Mouse (Mus musculus) embryonic facial prominence, embryonic 11.5 days (tissue): ENCODE results near the gene Hoxa6. TPM values are rescaled to one million over a fixed set of nuclear protein-coding genes. Genes with fewer than 3 reads are reported as not detected.
A peak's percentile ranks its signal among the peaks of the same experiment; 100 is the strongest.

Experiments
- ATAC-seq: fragments of 200-750 bp; cut with Nextera tagmentation; replicated peaks from 2 replicates; pipeline ENCODE4 v1.8.0; 2017; ENCODE audit warnings: low read depth; ENCODE audit not compliant: insufficient number of reproducible peaks, low FRiP score, low TSS enrichment
- DNase-seq: peaks from one replicate; pipeline ENCODE4 v3.0.0-alpha.2; 2015; ENCODE audit warnings: low spot score
- H3K27ac ChIP-seq: fragments of 300-500 bp; sonication (generic); replicated peaks from 2 replicates; pipeline ENCODE4 v1.5.1; 2014; ENCODE audit warnings: mild to moderate bottlenecking, low read depth, low read length, control low read depth
- H3K27me3 ChIP-seq: fragments of 300-500 bp; sonication (generic); 2 replicates; pipeline ENCODE4 v1.6.1; 2014; ENCODE audit warnings: mild to moderate bottlenecking, low read length, moderate library complexity, mixed read lengths; ENCODE audit not compliant: control insufficient read depth, insufficient read depth
- H3K36me3 ChIP-seq: fragments of 300-500 bp; sonication (generic); replicated peaks from 2 replicates; pipeline ENCODE4 v1.6.1; 2014; ENCODE audit warnings: low read depth, mild to moderate bottlenecking, low read length, moderate library complexity, mixed read lengths; ENCODE audit not compliant: control insufficient read depth, insufficient read depth
- H3K4me1 ChIP-seq: fragments of 300-500 bp; sonication (generic); 2 replicates; pipeline ENCODE4 v1.6.1; 2014; ENCODE audit warnings: low read length, mixed read lengths; ENCODE audit not compliant: control insufficient read depth, insufficient read depth
- H3K4me2 ChIP-seq: fragments of 300-500 bp; sonication (generic); 2 replicates; pipeline ENCODE4 v1.6.1; 2014; ENCODE audit warnings: low read depth, mild to moderate bottlenecking, control low read depth, low read length, moderate library complexity
- H3K4me3 ChIP-seq: fragments of 300-500 bp; sonication (generic); 2 replicates; pipeline ENCODE4 v1.5.1; 2014; ENCODE audit warnings: low read depth, low read length, control low read depth
- H3K9ac ChIP-seq: fragments of 300-500 bp; sonication (generic); replicated peaks from 2 replicates; pipeline ENCODE4 v1.6.1; 2014; ENCODE audit warnings: mild to moderate bottlenecking, control low read depth, low read length
- H3K9me3 ChIP-seq: fragments of 300-500 bp; sonication (generic); replicated peaks from 2 replicates; pipeline ENCODE4 v1.6.1; 2016; ENCODE audit warnings: mild to moderate bottlenecking, low read length, inconsistent platforms, mixed read lengths; ENCODE audit not compliant: control insufficient read depth
- WGBS: fragments of 180-500 bp; shearing (Covaris S2); extraction: QIAGEN DNeasy Blood & Tissue Kit; methylation state at CpG from one replicate; pipeline ENCODE4 v1.1.7; 2014; 5-methylcytosine and 5-hydroxymethylcytosine counted together
- polyA plus RNA-seq: library from polyadenylated mRNA; unstranded; fragments of >200 nt; fragmentation: Nextera tagmentation; extraction: Ambion mirVana; gene quantifications from 2 replicates; pipeline ENCODE4 v1.2.1, GENCODE M21; 2014

Hoxa6 gene
- polyA plus RNA-seq, 1 experiment from 2014 or later: not detected

DNA sequence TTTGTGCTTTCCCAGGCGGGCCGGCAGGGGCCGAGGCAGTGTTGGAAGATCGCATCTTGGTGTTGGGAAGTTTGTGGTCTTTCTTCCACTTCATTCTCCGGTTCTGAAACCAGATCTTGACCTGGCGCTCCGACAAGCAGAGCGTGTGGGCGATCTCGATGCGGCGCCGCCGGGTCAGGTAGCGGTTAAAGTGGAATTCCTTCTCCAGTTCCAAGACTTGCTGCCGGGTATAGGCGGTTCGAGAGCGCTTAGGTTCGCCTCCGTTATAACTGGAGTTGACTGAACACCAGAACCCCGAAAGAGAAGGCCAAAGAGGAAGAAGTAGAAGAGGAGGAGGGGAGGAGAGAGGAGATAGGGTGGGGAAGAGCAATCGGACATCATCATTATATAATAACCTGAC lies 18.1 kb downstream of the Hoxa6 start:
- Histone ChIP-seq H3K36me3 (no peaks in the 10 kb centered on the region), H3K4me2 (no peak overlapping the region), H3K4me3 (peak overlapping the region; percentile 29; the same call in 1 of the 2 replicates), H3K4me1 (peaks cover 2% of the 10 kb centered on the region; the same call in 1 of the 2 replicates), H3K27ac (no peak overlapping the region), H3K9me3 (no peaks in the 10 kb centered on the region), H3K27me3 (peaks cover 91% of the 10 kb centered on the region), H3K9ac (no peak overlapping the region)
- under 1% methylated on average over 23 of the region's 23 CpGs for WGBS
- ATAC-seq (no peak), DNase-seq (no peak)

DNA sequence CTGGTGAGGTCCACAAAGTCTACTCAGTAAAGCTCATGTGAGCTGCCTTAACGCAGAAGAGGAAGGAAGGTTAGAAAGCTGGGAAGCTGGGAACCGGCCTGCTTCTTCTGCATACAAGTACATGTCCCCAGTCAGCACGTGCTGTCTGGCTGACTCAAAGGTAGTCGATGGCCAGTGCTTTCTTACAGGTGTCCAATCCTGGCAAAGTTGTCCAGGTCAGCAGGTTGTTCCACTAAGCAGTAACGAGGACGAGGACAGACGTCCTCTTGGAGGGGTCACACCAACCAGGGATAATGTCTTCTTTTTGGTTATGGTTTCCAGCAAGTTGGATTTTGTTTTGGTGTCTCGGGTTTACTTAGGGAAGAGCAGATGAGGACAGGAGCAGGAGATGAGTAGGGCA lies 18.6 kb downstream of the Hoxa6 start:
- Histone ChIP-seq H3K9me3 (no peaks in the 10 kb centered on the region), H3K4me2 (no peak overlapping the region), H3K36me3 (no peaks in the 10 kb centered on the region), H3K27ac (no peak overlapping the region), H3K4me1 (peaks cover 2% of the 10 kb centered on the region; the same call in 1 of the 2 replicates), H3K27me3 (peaks cover 93% of the 10 kb centered on the region), H3K9ac (no peak overlapping the region), H3K4me3 (no peak overlapping the region)
- 7% methylated on average over 8 of the region's 8 CpGs for WGBS
- no peak for ATAC-seq
- DNase-seq: no peak

DNA sequence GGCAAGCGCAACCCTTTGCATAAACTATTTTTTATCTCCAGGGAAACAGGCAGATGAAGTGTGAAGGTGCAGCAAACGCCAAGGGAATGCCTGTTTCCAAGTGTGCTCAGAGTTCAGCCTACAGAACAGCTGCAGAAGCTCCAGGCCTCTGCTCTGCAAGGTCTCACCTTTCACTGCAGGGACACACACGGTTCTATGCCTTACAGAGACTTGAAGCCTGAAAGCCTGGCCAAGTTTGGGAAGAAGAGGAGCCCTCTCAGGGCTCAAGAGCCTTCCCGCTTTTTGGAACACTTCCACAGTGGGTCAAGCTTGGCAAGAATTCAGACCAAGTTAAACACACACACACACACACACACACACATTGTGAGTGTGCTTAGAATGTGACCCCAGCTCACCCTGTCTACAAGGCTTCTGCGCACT lies 19.3 kb downstream of the Hoxa6 start:
- H3K4me2 ChIP-seq: no peak overlapping the region
- no peaks in the 10 kb centered on the region for H3K36me3 ChIP-seq
- no peak overlapping the region for H3K4me3 ChIP-seq
- H3K9ac ChIP-seq: no peak overlapping the region
- H3K27ac ChIP-seq: no peak overlapping the region
- peaks cover 93% of the 10 kb centered on the region for H3K27me3 ChIP-seq
- peaks cover 2% of the 10 kb centered on the region; the same call in 1 of the 2 replicates for H3K4me1 ChIP-seq
- no peaks in the 10 kb centered on the region for H3K9me3 ChIP-seq
- 9% methylated on average over 5 of the region's 5 CpGs for WGBS
- ATAC-seq: no peak
- no peak for DNase-seq

GRCm38 (mm10) chr6:52186500-52186899 lies 22.0 kb downstream of the Hoxa6 start:
- WGBS: 9% methylated on average over 1 of the region's 1 CpGs
- H3K4me1 ChIP-seq: peaks cover 2% of the 10 kb centered on the region; the same call in 1 of the 2 replicates

DNA sequence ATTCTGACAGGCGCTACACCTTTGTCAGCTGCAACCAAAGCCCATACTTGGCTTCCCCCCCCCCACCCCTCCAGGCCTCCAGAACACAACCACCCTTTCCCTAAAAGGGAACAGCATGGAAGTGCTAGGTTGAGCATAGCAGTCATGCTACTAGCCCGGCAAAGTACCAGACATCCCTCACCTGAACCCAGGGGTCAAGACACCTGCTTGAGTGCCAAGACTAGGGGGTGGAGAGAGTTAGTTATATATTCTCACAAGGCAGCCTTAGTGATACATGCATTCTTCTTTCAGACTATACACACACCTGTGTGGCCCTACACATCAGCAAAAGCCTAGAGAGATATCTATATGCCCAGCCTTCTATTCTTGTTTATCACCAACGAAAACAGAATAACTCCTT lies 22.7 kb downstream of the Hoxa6 start:
- no peaks in the 10 kb centered on the region for H3K36me3 ChIP-seq
- ATAC-seq (no peak), DNase-seq (no peak)
- H3K9ac ChIP-seq: no peak overlapping the region
- peaks cover 95% of the 10 kb centered on the region for H3K27me3 ChIP-seq
- H3K4me1 ChIP-seq: no peaks in the 10 kb centered on the region
- H3K4me3 ChIP-seq: no peak overlapping the region
- no peaks in the 10 kb centered on the region for H3K9me3 ChIP-seq
- WGBS: 7% methylated on average over 3 of the region's 3 CpGs
- no peak overlapping the region for H3K4me2 ChIP-seq
- H3K27ac ChIP-seq: no peak overlapping the region

More at GRCm38 (mm10) chr6:52186500-52186899, 22.0 kb downstream of the Hoxa6 start:
- Histone ChIP-seq H3K9me3 (no peaks in the 10 kb centered on the region), H3K4me3 (no peak overlapping the region), H3K4me2 (no peak overlapping the region), H3K27ac (no peak overlapping the region), H3K36me3 (no peaks in the 10 kb centered on the region), H3K9ac (no peak overlapping the region), H3K27me3 (peaks cover 95% of the 10 kb centered on the region)
- ATAC-seq (no peak), DNase-seq (no peak)

DNA sequence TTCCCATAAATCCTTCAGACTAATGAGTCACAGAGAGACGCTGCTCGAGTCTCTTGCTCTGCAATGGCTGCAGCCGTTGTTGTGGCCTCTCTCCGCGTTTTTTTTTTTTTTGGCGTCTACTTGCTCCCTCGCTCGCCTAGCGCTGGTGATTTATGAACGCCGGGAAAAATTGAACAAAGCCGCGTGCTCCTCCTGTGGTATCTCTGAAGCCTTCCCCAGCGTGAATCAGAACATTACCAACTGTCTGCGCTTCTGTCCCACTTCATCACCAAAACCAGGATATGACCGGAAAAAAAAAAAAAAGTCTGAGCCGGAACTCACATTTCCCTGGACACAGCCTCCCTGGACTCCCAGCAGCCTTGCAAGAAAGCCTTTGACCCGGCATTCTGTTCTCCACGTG lies 23.3 kb downstream of the Hoxa6 start:
- peaks cover 96% of the 10 kb centered on the region for H3K27me3 ChIP-seq
- no peaks in the 10 kb centered on the region for H3K36me3 ChIP-seq
- no peak overlapping the region for H3K4me2 ChIP-seq
- no peaks in the 10 kb centered on the region for H3K4me1 ChIP-seq
- no peak overlapping the region for H3K4me3 ChIP-seq
- H3K9ac ChIP-seq: no peak overlapping the region
- H3K9me3 ChIP-seq: no peaks in the 10 kb centered on the region
- ATAC-seq: no peak
- DNase-seq: no peak
- WGBS: 1% methylated on average over 19 of the region's 19 CpGs
- no peak overlapping the region for H3K27ac ChIP-seq

GRCm38 (mm10) chr6:52184668-52185067 lies 23.9 kb downstream of the Hoxa6 start:
- Histone ChIP-seq H3K4me2 (no peak overlapping the region), H3K4me3 (no peak overlapping the region)

DNA sequence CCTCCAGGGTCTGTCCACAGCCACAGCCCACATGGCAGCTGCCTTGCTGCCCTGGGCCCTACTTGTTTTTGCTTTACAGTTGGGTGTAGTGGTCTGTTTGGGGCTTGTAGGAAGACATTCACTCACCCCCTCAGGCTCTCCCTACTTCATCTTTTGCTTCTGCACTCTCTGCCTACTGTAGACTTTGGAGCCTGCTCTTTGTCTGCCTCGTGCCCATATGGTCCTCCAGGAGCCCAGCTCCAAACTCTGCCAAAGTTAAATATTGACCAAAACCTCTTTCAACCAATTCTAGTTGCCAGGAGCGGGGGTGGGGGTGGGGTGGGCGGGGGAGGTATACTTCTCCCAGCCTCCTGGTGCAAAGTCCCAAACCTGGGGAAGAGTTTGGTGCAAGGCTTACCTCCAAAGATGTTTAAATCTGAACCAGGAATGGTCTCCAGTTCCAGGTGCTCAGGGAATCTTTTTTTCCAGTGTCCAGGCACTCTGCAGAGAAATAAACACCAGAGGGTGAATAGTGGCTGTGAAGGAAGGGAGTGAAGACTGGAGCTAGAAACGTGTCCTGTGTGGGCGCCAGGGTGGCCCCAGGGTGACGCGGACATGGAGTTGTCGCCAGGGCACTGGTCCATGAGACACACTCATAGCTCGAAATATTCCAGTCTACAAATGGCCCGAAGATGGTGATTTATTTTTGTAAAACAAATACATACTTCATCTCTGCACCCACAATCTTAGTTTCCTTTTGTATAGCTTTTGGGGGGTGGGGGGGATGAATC lies 25.0 kb downstream of the Hoxa6 start:
- H3K4me3 ChIP-seq: no peak overlapping the region
- H3K4me2 ChIP-seq: no peak overlapping the region
- ATAC-seq (no peak), DNase-seq (no peak)
- peaks cover 97% of the 10 kb centered on the region for H3K27me3 ChIP-seq
- no peaks in the 10 kb centered on the region for H3K36me3 ChIP-seq
- 10% methylated on average over 10 of the region's 10 CpGs for WGBS
- H3K27ac ChIP-seq: no peak overlapping the region
- H3K4me1 ChIP-seq: no peaks in the 10 kb centered on the region
- no peak overlapping the region for H3K9ac ChIP-seq
- H3K9me3 ChIP-seq: no peaks in the 10 kb centered on the region

More at GRCm38 (mm10) chr6:52184668-52185067, 23.9 kb downstream of the Hoxa6 start:
- no peaks in the 10 kb centered on the region for H3K9me3 ChIP-seq
- peaks cover 96% of the 10 kb centered on the region for H3K27me3 ChIP-seq
- no peak for ATAC-seq
- no peaks in the 10 kb centered on the region for H3K4me1 ChIP-seq
- no peak overlapping the region for H3K9ac ChIP-seq
- H3K27ac ChIP-seq: no peak overlapping the region
- 4% methylated on average over 6 of the region's 6 CpGs for WGBS
- DNase-seq: no peak
- H3K36me3 ChIP-seq: no peaks in the 10 kb centered on the region
